Mouse (Mus musculus) cerebellum, adult 8-10 months (tissue): ENCODE data around the gene Hspa2.

Source experiments
- DNase-seq: peaks from one replicate; pipeline ENCODE4 v3.0.0; 2022

The Hspa2 gene

DNA sequence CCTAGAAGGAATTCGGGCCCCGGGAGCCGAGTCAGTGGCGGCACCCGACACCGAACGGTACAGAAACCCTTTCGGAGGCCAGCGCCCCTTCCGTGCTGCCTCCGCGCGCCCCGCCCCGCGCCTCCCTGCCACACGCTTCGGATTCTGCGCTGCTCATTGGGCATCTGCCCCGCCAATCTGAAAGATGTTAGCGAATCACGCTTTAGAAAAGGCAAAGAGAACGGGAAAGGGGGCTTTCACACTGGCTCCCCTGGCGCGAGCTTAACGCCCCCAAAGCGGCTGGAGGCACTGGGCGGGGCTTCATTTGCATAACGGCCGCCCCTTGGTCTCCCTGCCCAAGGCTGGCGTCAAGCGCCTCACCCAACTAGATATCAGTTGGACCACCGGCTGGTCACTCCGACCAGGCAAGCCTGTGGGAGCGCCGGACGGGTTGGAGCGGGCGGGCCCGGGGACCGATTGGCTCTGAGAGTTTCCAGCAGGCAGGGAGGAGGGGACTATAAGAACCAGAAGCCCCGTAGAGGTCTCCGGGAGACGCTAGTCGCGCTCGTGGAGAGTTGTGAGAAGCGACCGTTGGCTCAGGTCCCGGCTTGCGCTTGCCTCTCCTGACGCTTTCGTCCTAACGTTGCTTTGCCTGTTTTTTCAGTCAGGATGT lies at the start of gene Hspa2:
Gene Hspa2 (plus strand): TSS at position 291 of the 652 bp plus-strand sequence.
- peak; percentile 99 for DNase-seq

DNA sequence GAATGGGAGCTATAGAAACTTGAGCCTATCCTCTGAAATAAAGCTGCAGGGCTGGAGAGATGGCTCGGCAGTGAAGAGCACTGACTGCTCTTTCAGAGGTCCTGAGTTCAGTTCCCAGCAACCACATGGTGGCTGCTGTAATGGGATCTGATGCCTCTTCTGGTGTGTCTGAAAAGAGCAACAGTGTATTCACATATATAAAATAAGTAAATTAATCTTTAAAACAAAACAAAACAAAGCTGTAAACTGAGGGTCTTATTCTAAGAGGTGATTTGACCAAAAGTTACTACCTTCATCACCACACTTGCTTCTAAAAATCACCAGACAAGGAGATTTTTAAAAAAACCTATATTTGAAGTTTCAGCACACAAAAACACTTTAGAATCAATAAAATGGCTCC lies 43.1 kb upstream of the Hspa2 start:
- no peak for DNase-seq

DNA sequence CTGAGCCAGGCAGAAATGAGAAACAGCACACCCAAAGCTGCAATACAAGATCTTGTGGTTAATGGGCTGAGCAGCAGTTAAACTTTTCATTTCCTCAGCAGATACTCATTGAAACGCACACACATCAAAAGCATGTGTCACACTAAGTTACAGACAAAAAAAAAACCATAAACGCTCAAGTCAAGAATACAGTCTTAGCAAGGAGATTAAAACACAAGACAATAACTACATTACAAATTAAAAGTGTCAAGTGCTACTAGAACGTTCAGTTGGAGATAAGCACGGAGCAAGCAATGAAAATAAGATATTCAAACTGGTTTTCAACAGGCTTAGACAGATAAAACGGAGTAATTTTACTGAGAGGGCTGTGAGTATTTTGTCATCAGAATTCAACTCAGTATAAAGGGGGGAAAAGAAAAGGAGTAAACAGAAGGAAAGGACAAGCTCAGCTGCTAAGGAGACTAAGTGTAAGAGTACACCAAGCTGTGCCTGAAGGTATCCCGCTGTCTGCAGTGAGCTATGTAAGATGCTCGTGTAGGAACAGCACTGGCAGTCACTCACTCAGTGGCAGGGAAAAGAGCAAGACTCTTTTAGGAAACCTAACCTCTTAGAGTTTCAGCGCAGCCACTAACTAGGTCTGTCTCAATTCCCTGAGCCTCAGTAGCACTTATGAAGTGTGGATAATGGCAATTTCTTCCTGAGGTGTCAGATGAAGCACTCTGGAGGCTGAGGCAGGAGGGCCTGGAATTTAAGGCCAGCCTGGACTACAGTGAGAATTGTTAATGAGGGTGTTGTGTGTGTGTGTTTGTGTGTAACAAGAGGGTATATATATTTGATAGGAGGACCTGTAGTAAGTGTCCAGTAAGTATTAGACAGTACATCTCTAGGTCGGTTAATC lies 42.3 kb upstream of the Hspa2 start:
- DNase-seq = no peak

DNA sequence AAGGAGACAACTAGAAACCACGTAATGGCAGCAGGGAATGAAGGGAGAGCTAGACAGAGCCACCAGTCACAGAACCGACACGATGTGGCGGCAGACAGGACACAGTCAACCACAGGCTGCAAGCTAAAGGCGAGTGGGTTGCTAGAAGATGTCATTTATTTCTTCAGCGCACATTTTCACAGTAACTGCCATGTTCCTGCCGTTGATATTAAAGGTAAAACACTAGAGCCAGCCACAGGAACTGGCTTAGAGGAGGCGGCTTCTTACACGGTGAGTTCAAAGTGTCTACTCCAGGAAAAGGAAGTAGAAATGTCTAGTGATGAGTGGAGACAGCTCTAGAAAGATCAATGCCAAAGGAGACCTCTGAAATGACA lies 41.7 kb upstream of the Hspa2 start:
- no peak for DNase-seq

DNA sequence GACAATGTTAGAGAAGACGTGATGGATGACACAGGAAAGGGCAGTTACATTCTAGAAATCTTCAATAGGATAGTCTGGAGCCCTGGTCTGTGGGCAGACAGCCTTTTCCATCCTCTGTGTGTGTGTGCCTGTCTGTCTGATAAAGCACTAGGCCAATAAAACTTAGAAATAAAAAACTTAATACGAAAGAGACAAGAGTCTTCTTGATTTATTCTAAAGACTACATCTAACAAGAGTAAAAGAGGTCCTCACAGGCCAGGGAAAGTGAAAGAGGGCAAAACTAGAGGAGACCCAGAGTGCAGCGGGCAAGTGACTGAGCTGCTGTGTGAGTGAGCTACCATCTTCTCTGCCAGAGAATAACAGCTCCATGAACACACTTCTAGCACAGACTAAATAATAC lies 37.7 kb upstream of the Hspa2 start:
- no peak for DNase-seq

DNA sequence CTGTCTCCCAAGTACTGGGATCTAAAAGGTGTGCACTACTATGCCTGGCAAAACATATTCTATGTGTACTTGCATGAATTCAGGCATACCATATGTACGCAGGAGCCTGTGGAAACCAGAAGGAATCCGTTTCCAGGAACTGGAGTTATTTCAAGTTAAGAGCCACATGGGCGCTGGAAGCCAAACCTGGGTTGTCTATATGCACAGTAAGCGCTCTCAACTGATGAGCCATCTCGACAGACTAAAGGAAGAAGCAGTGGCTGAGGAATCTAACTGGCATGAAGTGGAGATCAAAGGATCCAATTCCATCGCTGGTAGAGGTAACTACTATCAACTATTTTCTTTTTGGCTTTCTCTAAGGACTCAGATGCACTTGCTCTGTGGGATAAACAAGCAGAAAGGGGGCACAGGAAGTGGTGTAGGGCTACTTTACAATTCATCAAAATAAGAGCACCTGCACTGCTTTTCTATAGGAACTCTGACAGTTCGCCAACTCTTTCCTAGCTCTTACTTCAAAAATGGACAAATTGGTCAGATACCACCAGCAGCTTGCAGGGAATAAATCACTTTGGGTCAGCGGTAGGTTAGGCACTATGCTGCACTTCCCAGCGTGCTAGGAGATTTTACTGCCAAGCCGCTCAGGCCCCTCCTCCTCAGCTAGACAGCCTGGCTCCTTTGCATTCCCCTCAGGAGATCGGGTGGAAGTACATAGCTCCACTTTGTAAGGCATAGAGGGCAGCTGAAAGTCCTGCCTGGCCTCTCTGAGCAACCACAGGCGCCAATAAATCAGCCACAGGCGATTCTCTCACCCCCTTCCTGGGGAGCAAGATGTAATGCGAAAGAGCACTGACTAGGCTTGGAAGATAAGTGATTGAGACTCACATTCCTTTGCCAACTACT lies 36.6 kb upstream of the Hspa2 start:
- peak; percentile 30 for DNase-seq

DNA sequence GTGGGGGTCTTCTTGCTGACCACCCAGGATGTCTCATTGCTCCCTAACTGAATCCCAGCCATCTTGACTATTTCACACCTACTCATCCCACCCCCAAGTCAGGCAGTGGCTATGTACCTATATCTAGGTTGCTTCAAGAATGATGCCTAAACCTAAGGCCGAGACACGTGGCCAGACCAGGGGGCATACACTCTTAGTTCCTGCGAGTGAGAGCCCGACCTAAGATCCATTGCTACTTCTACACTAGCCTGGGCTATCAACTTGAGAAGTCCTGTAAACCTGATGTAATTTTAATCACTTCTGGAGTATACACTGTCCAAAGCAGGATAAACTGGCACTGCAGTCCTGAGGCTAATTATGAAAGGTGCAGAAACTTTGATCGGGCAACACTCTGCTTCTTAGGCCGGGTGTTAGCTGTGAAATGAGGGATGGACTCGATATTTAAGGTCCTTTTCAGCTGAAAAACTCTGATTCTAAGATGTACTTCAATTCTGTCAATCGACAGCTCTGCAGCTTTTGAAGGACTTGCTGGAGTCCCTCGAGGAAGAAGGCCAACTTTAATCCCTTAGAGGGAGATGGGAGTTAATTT lies 35.7 kb upstream of the Hspa2 start:
- peak; percentile 24 for DNase-seq

DNA sequence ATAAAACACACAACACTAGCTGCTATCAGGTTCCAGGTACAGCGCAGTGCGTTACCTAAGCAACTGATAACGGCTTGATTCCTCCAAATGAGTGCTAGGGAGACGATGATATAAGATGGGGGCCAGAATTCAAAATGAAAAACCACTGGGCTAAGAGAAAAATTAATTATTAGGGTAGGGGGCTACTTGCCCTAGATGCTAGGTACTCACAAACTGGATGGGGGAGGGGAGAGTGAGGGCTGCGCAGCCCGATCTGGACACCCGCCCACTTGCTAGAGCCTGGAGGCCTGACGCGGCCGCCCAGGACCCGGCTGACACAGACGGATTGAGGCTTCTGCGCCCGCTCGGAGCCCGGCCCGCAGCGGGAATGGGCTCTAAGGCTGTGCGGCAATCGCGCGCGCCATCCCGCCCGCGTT lies 35.2 kb upstream of the Hspa2 start:
- DNase-seq = no peak

DNA sequence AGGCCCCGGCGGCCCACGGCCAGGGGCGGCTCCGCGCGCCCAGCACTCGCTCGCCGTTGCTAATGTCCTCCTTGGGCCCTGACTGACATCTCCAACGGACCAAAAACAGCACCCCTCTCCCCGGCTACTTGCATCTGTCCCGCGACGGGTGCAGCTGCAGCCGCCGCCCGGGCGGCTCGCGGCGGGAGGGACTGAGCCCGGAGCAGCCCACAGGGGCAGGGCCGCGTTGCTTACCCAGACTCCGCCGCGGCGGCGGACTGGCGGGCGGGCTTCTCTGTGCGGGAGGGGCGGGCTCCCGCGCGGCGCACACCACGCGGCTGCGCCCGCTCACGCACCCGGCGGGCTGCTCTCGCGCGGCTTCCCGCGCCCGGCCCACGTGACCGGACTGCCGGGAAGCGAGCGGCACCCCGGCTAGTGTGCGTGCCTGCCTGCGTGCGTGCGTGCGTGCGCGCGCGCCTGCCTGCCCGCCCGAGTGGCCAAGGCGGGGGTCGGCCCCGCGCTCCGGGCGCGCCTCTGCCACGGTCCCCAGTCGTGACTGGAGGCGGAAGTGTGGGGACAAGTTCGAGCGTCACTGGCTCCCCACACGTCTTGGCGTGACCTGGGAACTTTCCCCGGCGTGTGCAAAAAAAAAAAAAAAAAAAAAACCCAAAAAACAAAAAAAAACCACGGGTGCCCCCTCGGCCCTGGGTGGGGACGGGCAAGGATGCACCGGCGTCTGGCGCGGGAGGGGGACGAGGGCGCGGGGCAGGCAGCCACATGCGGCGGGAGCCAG lies 34.6 kb upstream of the Hspa2 start, which contains the start of gene Zbtb25:
Gene Zbtb25 (minus strand): TSS at position 397 of the 772 bp plus-strand sequence.
- DNase-seq = peak; percentile 89

DNA sequence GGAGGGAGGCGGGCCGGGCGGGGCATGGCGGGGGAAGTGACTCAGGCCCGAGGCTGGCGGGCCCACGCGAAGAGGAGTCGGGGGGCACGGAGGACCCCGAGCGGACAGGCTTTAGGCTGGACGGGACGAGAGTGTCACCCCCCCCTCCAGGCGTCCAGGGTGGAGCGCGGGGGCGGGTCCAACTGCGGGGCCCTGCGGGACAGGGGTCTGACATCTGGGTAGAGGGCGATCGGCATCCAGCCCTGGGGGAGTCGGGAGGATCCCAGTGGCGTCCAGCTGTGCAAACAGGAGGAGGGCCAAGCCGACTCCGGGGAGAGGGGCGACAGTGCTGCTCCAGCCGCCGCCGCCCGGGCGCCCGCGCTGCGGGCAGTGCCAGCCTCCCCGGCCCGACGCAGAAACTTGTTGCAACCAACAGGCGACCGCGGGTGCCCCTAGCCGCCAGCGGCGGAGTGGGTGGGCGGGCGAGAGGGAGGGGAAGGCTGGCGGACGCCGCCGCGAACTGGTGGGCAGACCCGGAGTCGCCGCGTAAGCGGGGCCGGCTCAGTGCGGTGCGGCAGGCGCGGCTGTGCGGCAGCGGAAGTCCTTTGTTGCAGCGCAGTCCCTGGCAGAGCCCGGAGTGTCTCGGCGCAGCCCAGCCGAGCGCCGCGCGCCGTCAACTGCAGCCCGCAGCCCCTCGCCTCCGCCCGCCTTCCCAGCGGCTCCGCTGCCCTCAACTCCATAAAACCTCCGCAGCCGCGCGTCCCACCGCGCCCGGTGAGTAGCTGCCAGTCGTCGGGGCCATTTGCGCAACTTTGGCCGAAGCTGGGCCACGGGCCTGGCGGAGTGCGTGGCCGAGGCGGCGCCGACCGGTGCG lies 33.8 kb upstream of the Hspa2 start, which contains the start of gene Zbtb1:
Gene Zbtb1 (plus strand): TSS at position 289 of the 853 bp plus-strand sequence.
- peak; percentile 80 for DNase-seq

DNA sequence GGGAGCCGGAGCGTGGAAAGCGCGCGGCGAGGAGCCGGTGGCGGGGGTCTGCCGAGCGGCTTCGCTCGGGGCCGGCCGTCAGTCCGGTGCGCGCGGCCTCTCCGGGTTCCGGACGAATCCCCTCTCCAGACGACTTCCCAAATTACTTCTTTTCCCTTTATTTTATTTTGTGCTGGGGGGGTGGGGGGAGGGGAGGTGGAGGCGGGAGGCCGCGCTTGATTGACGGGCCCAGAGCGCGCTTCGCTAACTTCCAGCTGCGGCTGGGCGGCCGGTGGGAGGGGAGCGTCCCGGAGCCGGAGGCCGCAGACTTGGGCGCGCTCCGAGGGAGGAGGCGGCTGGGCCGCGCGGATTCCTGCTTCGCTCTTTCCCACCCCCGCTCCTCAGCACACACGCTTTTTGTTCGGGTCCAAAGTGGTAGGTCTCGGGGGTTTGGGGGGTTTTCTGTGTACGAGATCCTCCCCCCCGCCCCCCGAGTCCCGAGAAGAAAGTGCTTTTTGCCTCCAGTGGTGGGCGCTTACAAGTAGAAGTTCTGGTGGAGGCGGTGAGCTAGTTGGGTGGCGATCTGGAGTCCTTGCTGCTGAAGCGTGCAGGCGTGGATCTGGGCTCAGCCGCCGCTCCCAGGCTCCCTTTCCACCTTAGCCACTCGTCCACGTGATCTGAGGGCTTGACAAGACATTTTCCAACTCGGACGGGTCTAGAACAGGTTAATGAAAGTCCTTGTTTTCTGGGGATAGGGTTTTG lies 33.0 kb upstream of the Hspa2 start:
- peak; percentile 46 for DNase-seq

DNA sequence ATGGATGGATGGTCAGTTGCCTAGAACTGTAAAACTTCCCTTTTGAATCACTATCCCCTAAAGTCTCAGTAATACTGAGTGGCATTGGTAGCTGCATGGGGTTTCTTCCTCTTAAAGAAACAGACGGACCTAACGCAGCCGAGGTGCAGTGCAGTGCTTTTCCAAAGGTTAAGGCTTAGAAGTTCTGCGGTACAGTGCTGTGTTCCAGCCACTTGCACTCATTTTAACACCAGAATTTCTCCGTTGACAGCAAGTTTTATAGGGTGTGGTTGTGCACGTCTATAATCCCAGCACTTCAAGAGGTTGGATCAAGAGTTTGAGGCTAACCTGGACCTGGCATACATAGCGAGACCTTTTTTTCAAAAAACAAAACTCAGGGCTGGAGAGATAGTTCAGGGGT lies 31.9 kb upstream of the Hspa2 start:
- no peak for DNase-seq

DNA sequence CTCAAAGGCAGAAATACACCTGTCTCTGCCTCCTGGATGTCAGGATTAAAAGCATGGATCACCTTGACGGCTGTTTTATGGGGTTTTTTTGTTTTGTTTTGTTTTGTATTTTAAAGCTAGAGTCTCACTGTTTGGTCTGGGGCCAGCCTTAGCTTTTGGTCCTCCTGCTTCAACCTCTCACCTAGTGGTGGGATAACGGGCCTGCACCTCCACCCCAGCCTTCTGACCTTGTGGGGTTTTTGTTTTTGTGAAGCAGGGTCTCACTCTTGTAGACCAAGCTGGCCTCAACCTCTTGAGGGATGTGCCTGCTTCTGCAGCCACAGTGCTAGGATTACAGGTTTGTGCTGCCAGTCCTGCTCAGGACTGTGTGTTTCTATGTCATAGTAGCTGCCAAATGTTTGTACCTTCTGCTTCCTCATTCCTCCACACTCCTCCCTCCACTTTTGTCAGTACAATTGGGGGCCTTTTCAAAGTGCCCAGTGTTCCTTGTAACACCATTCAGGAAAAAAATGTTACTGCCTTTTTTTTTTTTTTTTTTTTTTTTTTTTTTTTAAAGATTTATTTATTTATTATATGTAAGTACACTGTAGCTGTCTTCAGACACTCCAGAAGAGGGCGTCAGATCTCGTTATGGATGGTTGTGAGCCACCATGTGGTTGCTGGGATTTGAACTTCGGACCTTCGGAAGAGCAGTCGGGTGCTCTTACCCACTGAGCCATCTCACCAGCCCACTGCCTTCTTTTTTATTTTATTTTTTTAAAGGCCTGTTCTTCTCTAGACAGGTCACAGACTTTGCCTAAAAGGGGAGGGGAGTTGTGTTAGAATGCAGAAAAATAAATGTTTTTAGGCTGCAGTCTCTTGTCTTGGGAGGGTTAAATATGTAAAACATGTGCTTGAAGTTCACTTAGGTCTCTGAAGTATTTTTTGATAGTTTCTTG lies 30.8 kb upstream of the Hspa2 start:
- no peak for DNase-seq

DNA sequence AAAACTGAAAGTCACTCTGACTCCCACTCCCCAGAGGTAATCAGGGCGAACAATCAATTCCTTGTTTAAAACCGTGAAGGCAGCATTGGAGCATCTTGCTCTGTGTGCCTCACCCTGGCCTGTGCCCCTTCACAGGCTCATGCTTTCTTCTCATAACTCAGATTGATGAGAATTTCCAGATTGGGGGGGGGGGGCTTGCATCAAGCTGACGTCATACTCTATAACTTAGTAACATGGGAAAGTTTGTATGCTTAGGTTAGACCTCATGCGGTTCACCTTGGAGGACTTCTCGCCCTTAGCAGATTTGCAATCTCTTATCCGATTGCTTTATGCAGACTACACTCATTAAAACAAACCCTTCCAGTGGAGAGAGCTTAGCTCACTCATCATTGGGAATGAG lies 30.0 kb upstream of the Hspa2 start:
- DNase-seq = no peak

DNA sequence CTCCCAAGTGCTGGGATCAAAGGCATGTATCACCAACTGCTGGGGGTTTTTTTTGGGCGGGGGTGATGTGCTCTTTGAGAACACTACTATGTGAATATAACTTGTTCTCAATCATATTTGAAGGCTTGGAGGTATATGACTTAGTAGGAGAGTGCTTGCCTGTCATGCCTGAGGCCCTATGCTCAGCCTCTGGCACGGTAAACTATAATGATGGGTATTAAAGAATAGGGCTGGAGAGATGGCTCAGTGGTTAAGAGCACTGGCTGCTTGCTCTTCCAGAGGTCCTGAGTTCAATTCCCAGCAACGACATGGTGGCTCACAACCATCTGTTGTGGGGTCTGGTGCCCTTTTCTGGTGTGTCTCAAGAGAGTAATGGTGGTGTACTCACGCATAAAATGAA lies 29.1 kb upstream of the Hspa2 start:
- DNase-seq = no peak

DNA sequence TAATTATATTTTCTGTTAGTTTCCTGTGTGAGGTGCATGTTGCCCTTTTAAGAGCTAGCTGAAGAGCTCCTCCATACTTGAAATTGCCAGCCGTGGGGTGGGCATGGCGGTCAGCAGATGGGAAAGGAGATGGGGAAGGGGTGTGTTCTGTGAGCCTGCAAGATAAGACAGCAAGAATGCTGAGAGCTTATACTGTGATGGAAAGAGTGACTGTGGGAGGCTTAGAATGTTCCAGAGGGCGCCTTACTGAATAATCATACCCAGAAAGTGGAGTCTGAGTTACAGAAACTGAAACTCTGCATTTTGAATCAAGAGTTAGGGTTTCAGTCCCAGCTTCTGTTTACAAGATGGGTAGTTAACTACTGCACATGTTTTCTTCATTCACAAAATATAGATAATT lies 28.5 kb upstream of the Hspa2 start:
- DNase-seq = no peak

DNA sequence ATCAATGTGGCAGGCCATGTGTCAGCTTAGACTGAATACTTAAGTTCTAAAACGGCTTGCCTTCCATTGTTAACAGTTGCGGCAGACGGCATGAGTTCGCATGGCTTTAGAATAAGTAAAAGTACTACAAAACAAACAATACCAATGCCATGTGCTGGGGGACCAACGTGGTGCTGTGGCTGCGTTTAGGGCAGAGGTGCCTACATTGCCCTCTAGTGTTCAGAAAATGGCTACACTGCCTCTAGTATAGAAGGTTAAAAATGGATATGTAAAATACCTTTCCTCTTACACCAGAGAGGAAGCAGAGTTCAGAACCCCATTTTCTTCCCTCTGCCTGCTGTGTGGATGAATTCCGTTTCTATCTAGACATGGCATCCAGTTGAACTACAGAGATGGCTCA lies 27.3 kb upstream of the Hspa2 start:
- no peak for DNase-seq

DNA sequence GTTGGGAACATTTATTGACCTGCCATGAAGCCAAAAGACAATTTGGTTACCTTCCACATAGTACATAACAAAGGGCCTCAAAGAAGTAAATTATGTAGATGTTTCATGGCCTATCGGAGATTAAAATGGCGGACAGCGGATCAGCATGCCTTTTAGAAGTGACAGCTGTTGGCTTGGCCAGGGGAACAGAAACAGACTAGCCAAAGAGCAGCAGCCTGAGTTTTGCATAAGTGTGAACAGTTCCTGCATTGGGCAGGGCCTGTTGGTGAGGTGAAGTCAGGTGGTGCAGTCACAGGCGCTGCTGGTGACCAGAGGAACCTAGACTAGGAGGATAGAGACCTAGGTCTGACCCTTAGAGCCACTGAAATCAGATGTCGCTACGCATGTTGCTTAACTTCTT lies 26.9 kb upstream of the Hspa2 start:
- no peak for DNase-seq

DNA sequence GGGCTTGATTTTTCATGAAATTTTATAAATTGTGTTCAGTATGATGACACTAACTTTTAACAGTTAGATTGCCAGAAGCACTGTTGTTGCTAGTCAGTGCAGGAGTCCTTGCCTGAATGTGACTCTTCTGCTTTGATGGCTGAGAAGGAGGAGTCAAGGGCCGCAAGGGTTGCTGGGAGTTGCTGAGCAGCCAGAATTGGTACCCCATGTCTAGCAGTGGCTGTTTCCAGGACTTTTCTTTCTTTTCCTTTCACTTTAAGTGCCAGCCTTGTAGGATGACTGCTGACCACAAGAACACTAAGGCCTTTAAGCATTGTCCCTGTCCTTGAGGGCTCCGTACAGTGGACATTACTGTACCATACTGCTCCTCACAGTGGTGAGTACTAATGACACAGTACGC lies 26.2 kb upstream of the Hspa2 start:
- DNase-seq = no peak
